In genomic region chrX:12958873-12959272, GRCm38 (mm10) we compare ENCODE assay signal across 18 mouse cellular contexts.
DNase-seq lines count a peak whose midpoint lies in the region; ATAC-seq lines count a peak whose summit lies in the region.
"Had no signal": no experiment of that assay in that cellular context is flagged by ENCODE, and none has a peak within 500 bp of the region (broad histone marks: within the 10 kb centered on the region; RNA-seq: fewer than 3 reads in every experiment).

No protein-coding gene starts in this region.

- no peak overlapping the region for H3K4me3 ChIP-seq in liver, embryonic 12.5 days
- H3K4me3 ChIP-seq in heart, embryonic 10.5 days: no peak overlapping the region
- H3K4me3 ChIP-seq: embryonic facial prominence, embryonic 13.5 days; forebrain, embryonic 13.5 days; heart, adult 2 months; heart, embryonic 12.5 days; hindbrain, embryonic 15.5 days had no signal

- no peak for ATAC-seq in liver, embryonic 12.5 days
- ATAC-seq in megakaryocyte progenitor cell, adult 5-6 weeks (replicated peaks; ENCODE audit: poor library complexity): peak; percentile 75
- ATAC-seq: forebrain, embryonic 13.5 days; forebrain, postnatal 0 days had no signal

- no peaks in the 10 kb centered on the region for H3K36me3 ChIP-seq in liver, embryonic 12.5 days
- no peaks in the 10 kb centered on the region for H3K36me3 ChIP-seq in heart, embryonic 10.5 days
- H3K36me3 ChIP-seq: embryonic facial prominence, embryonic 13.5 days; heart, embryonic 12.5 days; hindbrain, embryonic 15.5 days had no signal

- no peak overlapping the region for H3K27ac ChIP-seq in liver, embryonic 12.5 days
- H3K27ac ChIP-seq in heart, embryonic 10.5 days: no peak overlapping the region
- H3K27ac ChIP-seq: embryonic facial prominence, embryonic 13.5 days; forebrain, embryonic 13.5 days; heart, adult 2 months; hindbrain, embryonic 15.5 days had no signal

- no peak overlapping the region for H3K9ac ChIP-seq in liver, embryonic 12.5 days
- H3K9ac ChIP-seq: embryonic facial prominence, embryonic 13.5 days; forebrain, embryonic 13.5 days; forebrain, postnatal 0 days; heart, embryonic 12.5 days; hindbrain, embryonic 15.5 days had no signal

- H3K4me1 ChIP-seq in liver, embryonic 12.5 days: peaks cover 9% of the 10 kb centered on the region
- no peaks in the 10 kb centered on the region for H3K4me1 ChIP-seq in heart, embryonic 10.5 days
- H3K4me1 ChIP-seq: embryonic facial prominence, embryonic 13.5 days; forebrain, embryonic 13.5 days; heart, embryonic 12.5 days; hindbrain, embryonic 15.5 days had no signal

- no peaks in the 10 kb centered on the region for H3K27me3 ChIP-seq in liver, embryonic 12.5 days (replicated peaks)
- no peaks in the 10 kb centered on the region for H3K27me3 ChIP-seq in heart, embryonic 10.5 days (ENCODE audit: insufficient read depth, poor library complexity, severe bottlenecking)
- H3K27me3 ChIP-seq: forebrain, embryonic 13.5 days; heart, embryonic 12.5 days; hindbrain, embryonic 15.5 days had no signal

- no peak overlapping the region for H3K4me2 ChIP-seq in liver, embryonic 12.5 days
- H3K4me2 ChIP-seq: embryonic facial prominence, embryonic 13.5 days; forebrain, embryonic 13.5 days; heart, embryonic 12.5 days; hindbrain, embryonic 15.5 days had no signal

- peak; percentile 6 for DNase-seq in liver
- peak; percentile 53 for DNase-seq in adipocyte (ENCODE audit: low spot score)
- DNase-seq in kidney, adult 9 months: no peak
- no peak for DNase-seq in spleen, postnatal 4 days (ENCODE audit: low spot score in 2 of 2)
- DNase-seq in heart, embryonic 10.5 days (ENCODE audit: low spot score): no peak
- DNase-seq: adrenal gland, postnatal 10 days; cerebellum, adult 18-20 months; cerebellum, adult 9-11 months; cerebellum, postnatal 36 days; forebrain, postnatal 0 days; gastrocnemius, postnatal 14 days; heart, adult 2 months had no signal

- WGBS in liver, embryonic 12.5 days (ENCODE audit: insufficient replicate concordance): 17% methylated on average over 2 of the region's 2 CpGs
- WGBS in heart, embryonic 10.5 days: 25% methylated on average over 2 of the region's 2 CpGs

- H3K9me3 ChIP-seq in liver, embryonic 12.5 days (replicated peaks): no peaks in the 10 kb centered on the region
- H3K9me3 ChIP-seq in heart, embryonic 10.5 days: no peaks in the 10 kb centered on the region
- H3K9me3 ChIP-seq: embryonic facial prominence, embryonic 13.5 days; forebrain, embryonic 13.5 days; heart, embryonic 12.5 days; hindbrain, embryonic 15.5 days had no signal

Comparison
In these comparisons a context has a peak if more than half of its experiments do, and no peak if none do; other contexts are left out.
1. DNase-seq: peak in liver (single experiment) and adipocyte (single experiment); none in kidney, adult 9 months (single experiment), spleen, postnatal 4 days (0 of 2) and heart, embryonic 10.5 days (single experiment).